Mouse (Mus musculus): ENCODE data around the gene Cdh5.
A peak's percentile ranks its signal among the peaks of the same experiment; 100 is the strongest.

The Cdh5 gene

GRCm38 (mm10) chr8:104140611-104141010 is 39.2 kb downstream of the Cdh5 start:
- DNase-seq, result no peak

GRCm38 (mm10) chr8:104142415-104142814 is 41.0 kb downstream of the Cdh5 start:
- DNase-seq, result no peak

GRCm38 (mm10) chr8:104143379-104143778 is 42.0 kb downstream of the Cdh5 start:
- DNase-seq, result no peak

- DNase-seq, result no peak
These were observed 43.2 kb downstream of the Cdh5 start for GRCm38 (mm10) chr8:104144434-104145216.

GRCm38 (mm10) chr8:104145981-104146689 is 44.7 kb downstream of the Cdh5 start:
- peak; percentile 62 to 72 for DNase-seq

GRCm38 (mm10) chr8:104146717-104147494 is 45.5 kb downstream of the Cdh5 start:
- DNase-seq, result no peak

- no peak for DNase-seq
These were observed 46.5 kb downstream of the Cdh5 start for GRCm38 (mm10) chr8:104147947-104148346.

GRCm38 (mm10) chr8:104160731-104161130 is 59.3 kb downstream of the Cdh5 start:
- DNase-seq, result no peak

- DNase-seq, result no peak
These were observed 68.0 kb downstream of the Cdh5 start for GRCm38 (mm10) chr8:104169461-104169860.

- peak in 1 of 2 experiments; percentile 24 for DNase-seq
These were observed 69.0 kb downstream of the Cdh5 start, which contains the start of gene Bean1 for GRCm38 (mm10) chr8:104170118-104171049. Bean1 (plus strand) TSS chr8:104170442.

- no peak for DNase-seq
These were observed 69.7 kb downstream of the Cdh5 start for GRCm38 (mm10) chr8:104171050-104171620.

GRCm38 (mm10) chr8:104172420-104172819 is 71.0 kb downstream of the Cdh5 start:
- no peak for DNase-seq

- peak in 1 of 2 experiments; percentile 21 for DNase-seq
These were observed 74.6 kb downstream of the Cdh5 start for GRCm38 (mm10) chr8:104175848-104176527.

- DNase-seq, result no peak
These were observed 75.6 kb downstream of the Cdh5 start for GRCm38 (mm10) chr8:104177054-104177453.

- DNase-seq, result no peak
These were observed 83.5 kb downstream of the Cdh5 start for GRCm38 (mm10) chr8:104184905-104185304.

- DNase-seq, result no peak
These were observed 85.4 kb downstream of the Cdh5 start for GRCm38 (mm10) chr8:104186827-104187226.

- no peak for DNase-seq
These were observed 86.2 kb downstream of the Cdh5 start for GRCm38 (mm10) chr8:104187622-104188021.

GRCm38 (mm10) chr8:104188459-104188858 is 87.0 kb downstream of the Cdh5 start:
- no peak for DNase-seq

- DNase-seq, result no peak
These were observed 89.5 kb downstream of the Cdh5 start for GRCm38 (mm10) chr8:104190777-104191468.

GRCm38 (mm10) chr8:104191496-104191895 is 90.1 kb downstream of the Cdh5 start:
- DNase-seq, result no peak
